Mouse (Mus musculus) thymus, postnatal 10 days (tissue): ENCODE measurements around the gene Igsf6.

Source experiments
- DNase-seq, 2 experiments: peaks; one replicate each; pipeline ENCODE4 v3.0.0; 2021; ENCODE audit warnings: low spot score in 2 of 2

The Igsf6 gene

GRCm38 (mm10) chr7:121074281-121074680 lies at the start of gene Igsf6:
Gene Igsf6 (minus strand): TSS chr7:121074572.
- DNase-seq: no peak

GRCm38 (mm10) chr7:121120143-121120818 lies 45.9 kb upstream of the Igsf6 start:
- peak; percentile 10 to 70 for DNase-seq

GRCm38 (mm10) chr7:121111762-121112161 lies 37.4 kb upstream of the Igsf6 start:
- no peak for DNase-seq

- no peak for DNase-seq
These were observed 36.9 kb upstream of the Igsf6 start for GRCm38 (mm10) chr7:121111321-121111720.

- DNase-seq: no peak
These were observed 33.5 kb upstream of the Igsf6 start for GRCm38 (mm10) chr7:121107851-121108250.

GRCm38 (mm10) chr7:121098614-121099389 lies 24.4 kb upstream of the Igsf6 start:
- no peak for DNase-seq

- no peak for DNase-seq
These were observed 18.7 kb upstream of the Igsf6 start for GRCm38 (mm10) chr7:121093026-121093425.

GRCm38 (mm10) chr7:121090748-121091147 lies 16.4 kb upstream of the Igsf6 start:
- no peak for DNase-seq

- DNase-seq: no peak
These were observed 14.4 kb upstream of the Igsf6 start for GRCm38 (mm10) chr7:121088745-121089144.

GRCm38 (mm10) chr7:121085500-121085899 lies 11.1 kb upstream of the Igsf6 start:
- no peak for DNase-seq

- no peak for DNase-seq
These were observed 10.6 kb upstream of the Igsf6 start for GRCm38 (mm10) chr7:121084840-121085453.

- no peak for DNase-seq
These were observed 8.7 kb upstream of the Igsf6 start for GRCm38 (mm10) chr7:121082949-121083513.

- no peak for DNase-seq
These were observed 7.4 kb upstream of the Igsf6 start for GRCm38 (mm10) chr7:121081816-121082215.

GRCm38 (mm10) chr7:121081350-121081749 lies 7.0 kb upstream of the Igsf6 start, which contains the start of gene Otoa:
Gene Otoa (plus strand): TSS chr7:121081650.
- DNase-seq: no peak

- peak in 1 of 2 experiments; percentile 50 for DNase-seq
These were observed 3.5 kb upstream of the Igsf6 start for GRCm38 (mm10) chr7:121077829-121078228.

GRCm38 (mm10) chr7:121077311-121077710 lies 2.9 kb upstream of the Igsf6 start:
- no peak for DNase-seq

GRCm38 (mm10) chr7:121075416-121075815 lies 1.0 kb upstream of the Igsf6 start:
- no peak for DNase-seq

- DNase-seq: no peak
These were observed 529 bp upstream of the Igsf6 start for GRCm38 (mm10) chr7:121074801-121075400.

GRCm38 (mm10) chr7:121072506-121072905 lies 1.9 kb downstream of the Igsf6 start:
- no peak for DNase-seq

GRCm38 (mm10) chr7:121071276-121071675 lies 3.1 kb downstream of the Igsf6 start:
- DNase-seq: no peak

GRCm38 (mm10) chr7:121064309-121064708 lies 10.1 kb downstream of the Igsf6 start:
- DNase-seq: peak in 1 of 2 experiments; percentile 34
